Comparison of ENCODE assay signal across 12 mouse cellular contexts in genomic region chr10:108408025-108408424, GRCm38 (mm10).
DNase-seq lines count a peak whose midpoint lies in the region; ATAC-seq and TF ChIP-seq lines count a peak whose summit lies in the region.
"Had no signal": no experiment of that assay in that cellular context is flagged by ENCODE, and none has a peak within 500 bp of the region (broad histone marks: within the 10 kb centered on the region; RNA-seq: fewer than 3 reads in every experiment).

No protein-coding gene starts in this region.

- intact Hi-C loops in heart, postnatal 36 days (cut with DNase I) = no loop called here

- TF ChIP-seq CTCF in forebrain, postnatal 0 days (IDR thresholded peaks at IDR 0.05; ENCODE audit: low read depth) = no peak

- peaks cover 29% of the 10 kb centered on the region for H3K4me1 ChIP-seq in heart, embryonic 11.5 days (ENCODE audit: control insufficient read depth, insufficient read depth, low read length)
- H3K4me1 ChIP-seq in intestine, embryonic 15.5 days (replicated peaks) = peaks cover 7% of the 10 kb centered on the region; the same call in 1 of the 2 replicates
- H3K4me1 ChIP-seq in lung, embryonic 15.5 days = peaks cover 39% of the 10 kb centered on the region
- no peaks in the 10 kb centered on the region for H3K4me1 ChIP-seq in forebrain, postnatal 0 days (ENCODE audit: insufficient read depth)

- no peaks in the 10 kb centered on the region for H3K27me3 ChIP-seq in heart, embryonic 11.5 days (ENCODE audit: control insufficient read depth, insufficient read depth, low read length)
- H3K27me3 ChIP-seq in intestine, embryonic 15.5 days (replicated peaks) = no peaks in the 10 kb centered on the region
- no peaks in the 10 kb centered on the region for H3K27me3 ChIP-seq in lung, embryonic 15.5 days
- H3K27me3 ChIP-seq in forebrain, postnatal 0 days (ENCODE audit: insufficient read depth, low read length) = no peaks in the 10 kb centered on the region

- ATAC-seq in heart, embryonic 11.5 days (replicated peaks; ENCODE audit: insufficient number of reproducible peaks, low FRiP score, low TSS enrichment) = peak; percentile 43; the same call in 1 of the 2 replicates
- ATAC-seq in intestine, embryonic 15.5 days = peak; percentile 82
- ATAC-seq in lung, embryonic 15.5 days (ENCODE audit: borderline replicate concordance, extremely low read depth, low FRiP score, low TSS enrichment) = peak; percentile 47; the same call in 1 of the 2 replicates
- ATAC-seq in forebrain, postnatal 0 days = no peak
- ATAC-seq: hindbrain, embryonic 16.5 days had no signal

- no peak overlapping the region for H3K4me3 ChIP-seq in heart, embryonic 11.5 days (ENCODE audit: low read depth, low read length)
- H3K4me3 ChIP-seq in intestine, embryonic 15.5 days (replicated peaks) = no peak overlapping the region
- H3K4me3 ChIP-seq in lung, embryonic 15.5 days = no peak overlapping the region
- H3K4me3 ChIP-seq in forebrain, postnatal 0 days (ENCODE audit: low read depth, low read length) = no peak overlapping the region
- H3K4me3 ChIP-seq: midbrain, embryonic 10.5 days had no signal

- H3K9ac ChIP-seq in heart, embryonic 11.5 days (ENCODE audit: low read depth, low read length) = no peak overlapping the region
- no peak overlapping the region for H3K9ac ChIP-seq in intestine, embryonic 15.5 days
- no peak overlapping the region for H3K9ac ChIP-seq in lung, embryonic 15.5 days
- no peak overlapping the region for H3K9ac ChIP-seq in forebrain, postnatal 0 days

- no peak overlapping the region for H3K27ac ChIP-seq in heart, embryonic 11.5 days (ENCODE audit: low read depth, low read length)
- no peak overlapping the region for H3K27ac ChIP-seq in intestine, embryonic 15.5 days
- peak overlapping the region; percentile 82 for H3K27ac ChIP-seq in lung, embryonic 15.5 days
- no peak overlapping the region for H3K27ac ChIP-seq in forebrain, postnatal 0 days (ENCODE audit: low read depth, low read length)
- H3K27ac ChIP-seq: midbrain, embryonic 10.5 days had no signal

- no peaks in the 10 kb centered on the region for H3K36me3 ChIP-seq in heart, embryonic 11.5 days (ENCODE audit: control insufficient read depth, insufficient read depth, low read length)
- 0 out of 2 replicates have a peak, but pooled peaks cover 3% of the 10 kb centered on the region for H3K36me3 ChIP-seq in intestine, embryonic 15.5 days
- H3K36me3 ChIP-seq in lung, embryonic 15.5 days = no peaks in the 10 kb centered on the region
- no peaks in the 10 kb centered on the region for H3K36me3 ChIP-seq in forebrain, postnatal 0 days (ENCODE audit: insufficient read depth)

- WGBS in heart, embryonic 11.5 days (ENCODE audit: insufficient replicate concordance) = 41% methylated on average over 5 of the region's 5 CpGs
- 35% methylated on average over 5 of the region's 5 CpGs for WGBS in intestine, embryonic 15.5 days
- WGBS in lung, embryonic 15.5 days = 51% methylated on average over 5 of the region's 5 CpGs
- 55% methylated on average over 5 of the region's 5 CpGs for WGBS in forebrain, postnatal 0 days

- H3K4me2 ChIP-seq in heart, embryonic 11.5 days = no peak overlapping the region
- no peak overlapping the region for H3K4me2 ChIP-seq in intestine, embryonic 15.5 days (replicated peaks)
- peak overlapping the region; percentile 9; the same call in 1 of the 2 replicates for H3K4me2 ChIP-seq in lung, embryonic 15.5 days
- no peak overlapping the region for H3K4me2 ChIP-seq in forebrain, postnatal 0 days (ENCODE audit: low read depth)

- DNase-seq in heart, postnatal 36 days = no peak
- peak; percentile 39 for DNase-seq in ES-CJ7 (ENCODE audit: low read depth, low spot score)
- no peak for DNase-seq in cerebellum, adult 11 months
- no peak for DNase-seq in cerebellum, adult 11-12 months
- DNase-seq in forebrain, postnatal 0 days = no peak
- DNase-seq: adrenal gland, adult 2 months; right cerebral cortex, postnatal 25 days had no signal

- H3K9me3 ChIP-seq in heart, embryonic 11.5 days (replicated peaks; ENCODE audit: control insufficient read depth, low read length) = no peaks in the 10 kb centered on the region
- no peaks in the 10 kb centered on the region for H3K9me3 ChIP-seq in intestine, embryonic 15.5 days
- no peaks in the 10 kb centered on the region for H3K9me3 ChIP-seq in lung, embryonic 15.5 days
- H3K9me3 ChIP-seq in forebrain, postnatal 0 days (ENCODE audit: low read length) = no peaks in the 10 kb centered on the region
- H3K9me3 ChIP-seq: midbrain, embryonic 10.5 days had no signal
